Mouse (Mus musculus): ENCODE results near the gene Tpx2.

DNA sequence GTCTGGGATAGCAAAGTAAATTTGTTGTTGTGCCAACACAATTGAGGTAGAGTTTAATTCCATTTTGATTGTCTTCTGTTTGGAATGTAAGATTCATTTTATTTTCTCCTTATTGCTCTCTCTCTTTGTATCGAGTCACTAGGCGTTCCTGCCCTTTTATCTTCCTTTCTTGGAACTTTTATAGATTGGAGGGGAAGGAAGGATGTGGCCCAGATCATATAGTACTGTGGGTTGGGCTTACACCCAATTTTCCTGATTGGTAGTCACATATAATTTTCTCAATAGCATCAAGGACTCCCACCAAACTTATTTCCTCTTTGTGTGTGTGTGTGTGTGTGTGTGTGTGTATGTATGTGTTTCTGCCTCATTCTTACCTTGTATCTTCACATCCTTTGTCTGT, 702 bp downstream of the Tpx2 start:
- TF ChIP-seq CTCF (IDR thresholded peaks at IDR 0.05; ENCODE audit: low read depth, low read length) (no peak), GATA1 (IDR thresholded peaks at IDR 0.05; ENCODE audit: borderline replicate concordance, low read length) (no peak), GATA2 (IDR thresholded peaks at IDR 0.05; ENCODE audit: borderline replicate concordance, low read depth, low read length) (no peak)
